Comparison of ENCODE assay signal across 14 mouse cellular contexts in genomic region chr6:87244117-87245100, GRCm38 (mm10).
A peak's percentile ranks its signal among the peaks of the same experiment; 100 is the strongest.
DNase-seq lines count a peak whose midpoint lies in the region; ATAC-seq and TF ChIP-seq lines count a peak whose summit lies in the region.
"Had no signal": no experiment of that assay in that cellular context is flagged by ENCODE, and none has a peak within 500 bp of the region (broad histone marks: within the 10 kb centered on the region; RNA-seq: fewer than 3 reads in every experiment).

No protein-coding gene starts in this region.

- ATAC-seq in forebrain, embryonic 13.5 days: 0 out of 2 replicates have a peak, but pooled peaks have one; percentile 43
- no peak for ATAC-seq in forebrain, embryonic 15.5 days (replicated peaks)
- peak; percentile 66 for ATAC-seq in forebrain, postnatal 0 days

- no peaks in the 10 kb centered on the region for H3K9me3 ChIP-seq in forebrain, embryonic 13.5 days (replicated peaks)
- no peaks in the 10 kb centered on the region for H3K9me3 ChIP-seq in forebrain, embryonic 15.5 days
- no peaks in the 10 kb centered on the region for H3K9me3 ChIP-seq in forebrain, postnatal 0 days (ENCODE audit: low read length)

- no peak for TF ChIP-seq CTCF in forebrain, postnatal 0 days (IDR thresholded peaks at IDR 0.05; ENCODE audit: low read depth)

- peak; percentile 56 for DNase-seq in retina, postnatal 1 day
- no peak for DNase-seq in retina, embryonic 14.5 days (ENCODE audit: low spot score)
- no peak for DNase-seq in forebrain, postnatal 0 days
- peak; percentile 21 for DNase-seq in thymus, postnatal 25 days
- DNase-seq in urinary bladder, postnatal 14 days (ENCODE audit: low spot score): no peak
- DNase-seq in lung, postnatal 25 days (ENCODE audit: low spot score): no peak
- DNase-seq: cerebellum, adult 18-20 months; heart, adult 11 months; heart, postnatal 10 days; kidney, adult 11 months; lung, adult 2 months; spleen, adult 18-20 months had no signal

- 0 out of 2 replicates have a peak, but pooled peaks cover 11% of the 10 kb centered on the region for H3K36me3 ChIP-seq in forebrain, embryonic 13.5 days (ENCODE audit: poor library complexity, severe bottlenecking)
- H3K36me3 ChIP-seq in forebrain, embryonic 15.5 days: 0 out of 2 replicates have a peak, but pooled peaks cover 1% of the 10 kb centered on the region
- peaks cover 4% of the 10 kb centered on the region; the same call in 1 of the 2 replicates for H3K36me3 ChIP-seq in forebrain, postnatal 0 days (ENCODE audit: insufficient read depth)

- H3K27ac ChIP-seq in forebrain, embryonic 13.5 days: no peak overlapping the region
- no peak overlapping the region for H3K27ac ChIP-seq in forebrain, embryonic 15.5 days (replicated peaks)
- no peak overlapping the region for H3K27ac ChIP-seq in forebrain, postnatal 0 days (ENCODE audit: low read depth, low read length)

- H3K9ac ChIP-seq in forebrain, embryonic 13.5 days: no peak overlapping the region
- no peak overlapping the region for H3K9ac ChIP-seq in forebrain, embryonic 15.5 days (replicated peaks)
- H3K9ac ChIP-seq in forebrain, postnatal 0 days: no peak overlapping the region

- H3K27me3 ChIP-seq in forebrain, embryonic 13.5 days: no peaks in the 10 kb centered on the region
- H3K27me3 ChIP-seq in forebrain, embryonic 15.5 days: no peaks in the 10 kb centered on the region
- H3K27me3 ChIP-seq in forebrain, postnatal 0 days (ENCODE audit: insufficient read depth, low read length): no peaks in the 10 kb centered on the region

- WGBS in forebrain, embryonic 13.5 days: 53% methylated on average over 9 of the region's 9 CpGs
- WGBS in forebrain, embryonic 15.5 days: 52% methylated on average over 9 of the region's 9 CpGs
- WGBS in forebrain, postnatal 0 days: 58% methylated on average over 9 of the region's 9 CpGs

- no peak overlapping the region for H3K4me3 ChIP-seq in forebrain, embryonic 13.5 days
- no peak overlapping the region for H3K4me3 ChIP-seq in forebrain, embryonic 15.5 days
- no peak overlapping the region for H3K4me3 ChIP-seq in forebrain, postnatal 0 days (ENCODE audit: low read depth, low read length)

- no peak overlapping the region for H3K4me2 ChIP-seq in forebrain, embryonic 13.5 days
- H3K4me2 ChIP-seq in forebrain, embryonic 15.5 days (replicated peaks): no peak overlapping the region
- no peak overlapping the region for H3K4me2 ChIP-seq in forebrain, postnatal 0 days (ENCODE audit: low read depth)

- peaks cover 4% of the 10 kb centered on the region; the same call in 1 of the 2 replicates for H3K4me1 ChIP-seq in forebrain, embryonic 13.5 days
- peaks cover 3% of the 10 kb centered on the region; the same call in 1 of the 2 replicates for H3K4me1 ChIP-seq in forebrain, embryonic 15.5 days
- no peaks in the 10 kb centered on the region for H3K4me1 ChIP-seq in forebrain, postnatal 0 days (ENCODE audit: insufficient read depth)

Comparison
In these comparisons a context has a peak if more than half of its experiments do, and no peak if none do; other contexts are left out.
1. DNase-seq: peak in retina, postnatal 1 day (single experiment) and thymus, postnatal 25 days (single experiment); none in retina, embryonic 14.5 days (single experiment), forebrain, postnatal 0 days (single experiment), urinary bladder, postnatal 14 days (single experiment) and lung, postnatal 25 days (single experiment).